In genomic region chr14:12923617-12924016, GRCm38 (mm10) we compare ENCODE assay signal across 16 mouse cellular contexts.
DNase-seq lines count a peak whose midpoint lies in the region.
"Had no signal": no experiment of that assay in that cellular context is flagged by ENCODE, and none has a peak within 500 bp of the region (broad histone marks: within the 10 kb centered on the region; RNA-seq: fewer than 3 reads in every experiment).

No protein-coding gene starts in this region.

- peak; percentile 26 to 60 for DNase-seq in frontal cortex, adult 2 months (ENCODE audit: extremely low spot score in 1 of 2, low spot score in 1 of 2)
- DNase-seq in frontal cortex, postnatal 25 days (ENCODE audit: low spot score in 2 of 2), result no peak
- peak; percentile 16 for DNase-seq in left cerebral cortex, adult 11 months (ENCODE audit: low spot score)
- DNase-seq in left cerebral cortex, postnatal 4 days, result no peak
- peak; percentile 26 to 38 for DNase-seq in left cerebral cortex, adult 9 months (ENCODE audit: low spot score in 2 of 2)
- DNase-seq in telencephalon, adult 2 months (ENCODE audit: low read depth, low spot score), result peak; percentile 73
- no peak for DNase-seq in c-Kit-positive CD71-positive TER-119-positive erythroid progenitor cells, embryonic 14.5 days (ENCODE audit: low spot score)
- DNase-seq: cerebellum, adult 8-10 months; gastrocnemius, postnatal 14 days; heart, adult 18-20 months; heart, postnatal 14 days; kidney, adult 9 months; kidney, postnatal 25 days; lung, postnatal 4 days; midbrain, embryonic 14.5 days; thymus, postnatal 14 days had no signal

- intact Hi-C loops in left cerebral cortex, postnatal 4 days (cut with DNase I), result no loop called here

Comparison
In these comparisons a context has a peak if more than half of its experiments do, and no peak if none do; other contexts are left out.
1. DNase-seq: peak in frontal cortex, adult 2 months (2 of 2), left cerebral cortex, adult 11 months (single experiment), left cerebral cortex, adult 9 months (2 of 2) and telencephalon, adult 2 months (single experiment); none in frontal cortex, postnatal 25 days (0 of 2), left cerebral cortex, postnatal 4 days (single experiment) and c-Kit-positive CD71-positive TER-119-positive erythroid progenitor cells, embryonic 14.5 days (single experiment).